30 mouse cellular contexts compared by ENCODE assay signal in the genomic region with DNA sequence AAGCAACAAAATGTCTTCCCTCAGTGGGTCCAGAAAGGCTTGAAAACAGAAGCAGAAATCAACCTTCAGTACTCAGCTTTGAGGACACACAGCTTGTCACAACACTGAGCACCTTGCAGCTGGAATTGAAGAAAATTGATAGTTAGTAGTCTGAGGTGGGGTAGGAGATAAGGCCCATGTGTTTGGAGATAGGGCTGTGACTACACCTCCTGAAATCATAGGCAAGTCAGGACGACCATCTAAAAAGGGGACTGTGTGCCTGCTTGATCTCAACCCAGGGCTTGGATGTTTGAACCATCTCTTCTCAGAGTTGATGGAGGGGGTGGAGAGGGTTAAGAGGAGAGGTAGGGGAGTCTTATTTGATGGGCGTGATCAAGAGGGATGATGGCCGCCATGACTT. TPM values are rescaled to one million over a fixed set of nuclear protein-coding genes. Genes with fewer than 3 reads are reported as not detected.
"Had no signal": no experiment of that assay in that cellular context is flagged by ENCODE, and none has a peak within 500 bp of the region (broad histone marks: within the 10 kb centered on the region; RNA-seq: fewer than 3 reads in every experiment).

No protein-coding gene starts in this region.

RNA-seq across cellular contexts. Expression of a gene that starts 29.8 kb away (rescaled TPM):
- total RNA-seq: common myeloid progenitor, adult 5-6 weeks; forebrain, postnatal 0 days; gastrocnemius, adult 18-20 months; gastrocnemius, adult 2 months; gastrocnemius, adult 8-10 months; gastrocnemius, postnatal 10 days; gastrocnemius, postnatal 14 days; gastrocnemius, postnatal 25 days; gastrocnemius, postnatal 36 days; gastrocnemius, postnatal 4 days; granulocyte monocyte progenitor cell, adult 5-6 weeks; heart, adult 18-20 months had no signal
- polyA plus RNA-seq: cerebellum, adult 2 months; cortical plate, adult 2 months; embryonic facial prominence, embryonic 10.5 days; embryonic facial prominence, embryonic 11.5 days; embryonic facial prominence, embryonic 12.5 days; embryonic facial prominence, embryonic 13.5 days; embryonic facial prominence, embryonic 14.5 days; embryonic facial prominence, embryonic 15.5 days; erythroblast, embryonic 14.5 days; forebrain, embryonic 10.5 days; forebrain, embryonic 11.5 days; forebrain, embryonic 12.5 days; forebrain, embryonic 13.5 days; forebrain, embryonic 14.5 days; forebrain, embryonic 15.5 days; forebrain, embryonic 16.5 days; forebrain, postnatal 0 days; frontal cortex, adult 2 months; gonadal fat pad, adult 2 months had no signal
